Mouse (Mus musculus) bone marrow macrophage, adult 2 months (primary cell): ENCODE data around the gene Map7. TPM values are rescaled to one million over a fixed set of nuclear protein-coding genes. Genes with fewer than 3 reads are reported as not detected.

Source experiments
- H3K27ac ChIP-seq: 2 replicates; pipeline ENCODE4 v1.5.1; 2012; ENCODE audit warnings: low read depth, low read length; ENCODE audit not compliant: insufficient read depth
- H3K4me1 ChIP-seq: 2 replicates; pipeline ENCODE4 v1.6.1; 2012; ENCODE audit warnings: low read length; ENCODE audit not compliant: control insufficient read depth, insufficient read depth
- H3K4me3 ChIP-seq: 2 replicates; pipeline ENCODE4 v1.5.1; 2012; ENCODE audit warnings: mild to moderate bottlenecking, low read length, moderate library complexity; ENCODE audit not compliant: insufficient read depth
- CTCF ChIP-seq: IDR thresholded peaks from 2 replicates; pipeline ENCODE4 v1.5.1; 2012; ENCODE audit warnings: low read depth, mild to moderate bottlenecking, low read length, moderate library complexity
- POLR2A ChIP-seq: IDR thresholded peaks from 2 replicates; pipeline ENCODE4 v1.6.1; 2012; ENCODE audit warnings: mild to moderate bottlenecking, low read depth, low read length, borderline replicate concordance
- polyA plus RNA-seq: library from polyadenylated mRNA; stranded (reverse); fragments of >200 nt; gene quantifications from 2 replicates; pipeline ENCODE4 v1.2.4, GENCODE M21; 2012; ENCODE audit not compliant: missing spikeins, insufficient read depth, insufficient read length

Gene Map7
- polyA plus RNA-seq, 1 experiment: not detected

- TF ChIP-seq POLR2A: no peak
- no peak for TF ChIP-seq CTCF
- Histone ChIP-seq H3K4me3 (no peak overlapping the region), H3K4me1 (peaks cover 2% of the 10 kb centered on the region; the same call in 1 of the 2 replicates), H3K27ac (no peak overlapping the region)
Observed at GRCm38 (mm10) chr10:20326226-20326625, 178.0 kb downstream of the Map7 start.

Other genes with a start within 250 kb of the Map7 start
- gene Pex7, start 240.8 kb upstream of the Map7 start, polyA plus RNA-seq: 27.6 TPM in 2 replicates
- gene Map3k5, start 214.0 kb upstream of the Map7 start, polyA plus RNA-seq: 21.5 and 22.0 TPM in 2 replicates
- 136 and 169 TPM in 2 replicates for gene Bclaf1, start 164.0 kb downstream of the Map7 start, polyA plus RNA-seq
- 9.0 and 9.4 TPM in 2 replicates for gene Mtfr2, start 199.3 kb downstream of the Map7 start, polyA plus RNA-seq